Mouse (Mus musculus) left cerebral cortex, postnatal 10 days (tissue): ENCODE data around the gene Plcb4. TPM values are rescaled to one million over a fixed set of nuclear protein-coding genes. Genes with fewer than 3 reads are reported as not detected.
"Not testable (repeated sequence)": the region's sequence is repeated elsewhere in the genome, so short reads cannot be mapped to it uniquely, and the experiment has no call there.

ENCODE experiments used
- DNase-seq, 2 experiments: peaks; one replicate each; pipeline ENCODE4 v3.0.0; 2021 to 2022; ENCODE audit warnings: low spot score in 2 of 2, mixed read lengths in 1 of 2; ENCODE audit errors: extremely low spot score in 1 of 2
- intact Hi-C: fragments of 180-260 bp; cut with DNase I; formaldehyde crosslinking; loops from one replicate; pipeline ENCODE4 v1.15.1; 2025
- total RNA-seq, 2 experiments: library from RNA; stranded (reverse); gene quantifications; 2 replicates each; pipeline ENCODE4 v1.2.3; 2021

Gene Plcb4
- total RNA-seq, 2 experiments from 2014 or later, result 44.2 to 47.5 TPM

DNA sequence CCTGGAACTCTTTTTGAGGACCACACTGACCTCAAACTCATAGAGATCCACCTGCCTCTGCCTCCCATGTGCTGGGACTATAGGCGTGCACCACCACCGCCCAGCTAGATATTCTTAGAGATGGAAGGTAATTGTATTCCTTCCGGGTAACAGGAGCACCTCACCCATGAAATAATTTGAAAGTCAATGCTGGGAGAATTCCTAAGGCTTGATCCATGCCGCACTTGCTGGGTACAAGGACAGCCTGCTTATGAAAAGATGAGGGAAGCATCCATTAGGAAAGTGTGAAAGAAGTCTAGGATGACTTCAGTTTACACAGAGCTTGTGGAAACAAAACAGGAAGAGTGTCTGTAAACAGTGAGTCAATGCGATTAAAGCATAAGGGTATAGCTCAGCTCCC lies 232.9 kb downstream of the Plcb4 start:
- intact Hi-C loops, result no loop called here
- DNase-seq, result no peak

DNA sequence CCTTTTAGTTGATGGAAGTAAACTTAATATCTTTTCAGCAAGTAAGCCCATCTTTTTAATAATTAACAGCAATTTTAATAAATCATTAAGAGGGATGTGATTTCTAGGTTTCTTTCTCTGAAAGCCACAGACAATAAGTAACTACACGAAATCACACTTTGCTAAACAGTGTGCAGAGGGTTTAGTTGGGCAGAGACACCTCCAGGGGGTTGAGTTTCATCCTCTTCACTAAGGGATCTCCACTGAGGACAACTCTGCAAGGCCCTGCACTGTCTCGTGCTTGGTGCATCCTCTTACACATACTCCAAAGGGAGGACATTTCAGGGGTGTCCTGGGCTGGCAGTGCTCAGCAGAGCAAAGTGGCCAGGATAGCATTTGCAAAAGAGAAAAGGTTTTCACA lies 235.8 kb downstream of the Plcb4 start:
- intact Hi-C loops, result no loop called here
- no peak for DNase-seq

DNA sequence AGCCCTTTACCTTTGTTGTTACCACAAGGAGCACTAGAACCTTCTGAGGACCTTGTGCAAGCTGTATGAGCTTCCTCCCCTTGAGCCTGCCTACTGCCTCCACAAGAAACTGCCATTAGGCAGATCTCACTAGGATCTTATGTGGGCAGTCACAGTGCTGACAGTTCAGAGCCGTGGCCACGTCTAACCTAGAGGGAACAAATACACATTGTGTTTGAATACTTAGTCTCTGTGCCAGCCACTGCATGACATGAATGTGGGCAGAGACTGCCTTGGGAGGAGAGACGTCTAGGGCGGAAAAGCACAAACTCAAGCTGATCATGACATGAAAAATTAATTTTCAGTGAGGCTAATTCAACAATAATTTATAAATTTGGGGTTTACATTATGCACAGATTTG lies 239.2 kb downstream of the Plcb4 start:
- intact Hi-C loops, result no loop called here
- DNase-seq, result no peak

DNA sequence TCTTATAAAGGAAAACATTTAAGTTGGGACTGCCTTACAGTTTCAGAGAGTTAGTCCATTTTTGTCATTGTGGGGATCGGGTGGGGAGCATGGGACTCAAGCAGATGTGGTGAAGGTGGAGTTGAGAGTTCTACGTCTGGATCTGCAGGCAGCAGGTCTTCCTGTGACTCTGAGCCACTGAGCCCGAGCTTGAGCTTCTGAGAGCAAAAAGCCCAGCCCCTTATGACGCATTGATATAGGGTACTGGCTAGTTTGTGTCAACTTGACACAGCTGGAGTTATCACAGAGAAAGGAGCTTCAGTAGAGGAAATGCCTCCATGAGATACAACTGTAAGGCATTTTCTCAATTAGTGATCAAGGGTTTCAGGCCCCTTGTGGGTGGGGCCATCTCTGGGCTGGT lies 241.1 kb downstream of the Plcb4 start:
- DNase-seq, intact Hi-C loops: not testable (repeated sequence)

DNA sequence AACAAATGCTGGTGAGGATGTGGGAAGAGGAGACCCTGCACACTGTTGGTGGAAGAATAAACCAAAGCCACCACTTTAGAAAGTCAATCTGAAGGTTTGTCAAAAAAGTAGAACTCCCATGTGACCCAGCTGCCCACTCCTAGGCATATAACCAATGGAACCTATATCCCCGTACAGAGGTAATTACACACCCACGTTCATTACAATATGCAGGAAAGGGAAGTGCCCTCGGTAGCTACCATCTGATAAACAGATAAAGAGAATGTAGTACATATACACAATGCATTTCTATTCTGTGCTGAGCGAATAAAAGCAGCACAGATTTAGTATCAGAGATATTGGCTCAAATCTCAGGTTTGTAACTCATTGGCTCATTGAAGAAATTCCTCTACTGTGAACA lies 242.2 kb downstream of the Plcb4 start:
- intact Hi-C loops, result no loop called here
- DNase-seq, result no peak

DNA sequence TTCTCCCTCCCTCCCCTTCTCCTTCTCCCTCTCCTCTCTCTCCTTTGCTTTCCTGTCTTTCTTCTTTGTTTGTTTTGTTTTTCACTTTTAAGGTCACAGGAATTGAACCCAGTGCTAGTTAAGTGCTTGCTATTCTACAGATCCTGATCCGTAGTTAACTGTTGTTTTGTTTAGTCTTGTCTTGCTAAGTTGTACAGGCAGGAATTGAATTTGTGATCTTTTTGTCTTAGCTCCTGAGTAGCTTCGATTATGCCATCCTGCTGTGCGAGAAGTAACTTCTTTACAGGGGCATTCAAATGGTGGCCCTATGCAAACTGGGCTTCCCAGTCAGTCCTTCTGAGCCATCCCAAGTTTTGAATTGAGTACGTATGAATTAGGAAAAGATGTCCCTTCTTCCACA lies 245.5 kb downstream of the Plcb4 start:
- DNase-seq, result no peak
- intact Hi-C loops, result no loop called here

DNA sequence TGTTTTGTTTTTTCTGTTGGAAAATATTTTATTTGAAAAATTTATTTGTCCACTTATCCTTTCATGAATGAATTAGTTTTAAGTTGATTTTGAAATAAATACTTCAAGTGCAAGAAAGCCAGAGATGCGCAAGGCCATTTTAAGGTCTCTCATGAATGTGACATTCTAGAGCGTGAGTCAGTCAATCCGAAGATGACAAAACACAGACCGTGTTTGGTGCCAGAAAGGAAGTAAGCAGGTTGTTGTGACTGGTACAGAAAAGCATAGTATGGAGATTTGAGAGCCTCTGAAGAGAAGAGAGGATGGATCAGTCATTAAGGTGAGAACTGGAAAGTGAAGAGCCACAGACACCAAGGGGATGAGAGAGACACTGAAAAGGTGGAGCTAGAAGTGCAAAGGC lies 246.0 kb downstream of the Plcb4 start:
- intact Hi-C loops, result no loop called here
- no peak for DNase-seq

DNA sequence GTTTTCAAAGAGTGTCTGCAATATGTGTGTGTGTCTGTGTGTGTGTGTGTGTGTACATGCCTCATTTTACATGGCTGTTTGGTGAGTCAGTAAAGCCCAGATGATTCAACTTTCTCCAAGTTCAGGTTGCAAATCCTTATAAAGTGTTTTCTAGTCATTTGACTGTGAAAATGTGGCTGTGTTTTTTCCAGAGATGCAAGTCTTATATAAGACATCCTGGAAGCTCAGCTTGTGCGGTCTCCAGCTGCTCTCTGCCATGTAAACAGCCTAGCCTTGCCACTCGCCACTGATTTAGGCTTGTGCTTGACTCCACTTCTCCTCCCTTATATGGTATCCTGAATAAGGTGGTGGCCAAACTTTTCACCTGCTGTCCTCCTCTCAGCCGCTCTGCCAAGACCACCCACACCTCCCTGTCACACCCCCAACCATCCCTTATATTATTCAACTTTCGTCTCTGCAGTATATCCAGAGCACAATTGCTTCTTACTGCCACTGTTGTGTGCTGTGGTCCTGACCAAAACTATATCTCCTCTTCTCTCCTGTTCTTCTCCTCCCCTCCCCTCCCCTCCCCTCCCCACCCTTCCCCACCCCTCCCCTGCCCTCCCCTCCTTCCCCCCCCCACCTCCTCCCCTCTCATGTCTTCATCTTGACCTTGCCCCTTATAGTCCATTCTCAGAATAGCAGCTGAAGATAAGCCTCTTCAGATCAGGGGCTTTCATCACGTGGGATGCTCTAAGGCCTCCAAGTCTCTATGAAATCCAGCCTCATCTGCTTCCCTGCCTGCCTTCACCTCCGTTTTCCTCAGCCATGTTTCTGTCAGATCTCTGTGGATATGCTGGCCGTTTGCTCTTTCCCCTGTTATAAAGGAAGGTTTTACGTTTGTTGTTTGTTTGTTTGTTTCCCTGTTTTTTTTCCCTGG lies 255.8 kb downstream of the Plcb4 start:
- intact Hi-C loops, result loop anchor here (5.0 kb wide), 1 partner anchor 182 kb away; no protein-coding TSS in a partner anchor
- no peak for DNase-seq

DNA sequence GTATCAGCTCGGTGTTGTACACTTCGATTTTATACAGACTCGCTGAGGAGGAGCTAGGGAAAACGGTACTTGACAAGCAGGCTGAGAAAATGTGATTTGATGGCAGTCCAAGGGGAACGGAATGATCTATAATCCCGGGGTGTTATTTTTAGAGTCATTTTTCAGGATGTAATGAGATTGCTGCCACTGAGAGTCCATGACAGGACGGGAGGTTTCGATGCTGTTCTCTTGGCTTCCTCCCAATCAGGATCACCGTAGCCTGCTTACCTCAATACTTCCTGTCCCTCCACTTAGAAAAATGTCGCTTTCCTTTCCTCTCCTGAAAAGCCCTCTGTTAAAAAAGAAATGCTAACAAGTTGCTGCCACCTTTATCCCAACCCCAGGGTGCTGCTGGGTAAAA lies 257.1 kb downstream of the Plcb4 start:
- no peak for DNase-seq
- intact Hi-C loops, result loop anchor here (5.0 kb wide), 1 partner anchor 184 kb away; no protein-coding TSS in a partner anchor

DNA sequence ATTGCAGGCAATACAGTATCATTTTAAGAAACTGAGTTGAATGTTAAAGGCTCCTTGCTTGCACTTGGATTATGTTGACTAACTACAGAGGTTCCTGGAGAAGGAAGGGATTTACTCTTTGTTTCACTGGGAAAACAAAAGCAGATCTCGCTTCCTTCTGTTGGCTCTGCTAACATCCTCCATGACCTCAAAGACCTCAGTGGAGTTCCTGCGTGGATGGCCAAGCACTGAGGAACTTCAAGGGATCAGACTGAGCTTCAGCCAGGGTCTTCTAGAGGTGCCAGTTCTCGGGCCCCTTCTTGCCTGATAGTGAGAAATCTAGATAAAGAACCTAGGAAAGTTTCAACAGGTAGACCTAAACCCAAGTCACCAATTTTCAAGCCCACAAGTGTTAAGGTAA lies 258.2 kb downstream of the Plcb4 start:
- intact Hi-C loops, result loop anchor here (5.0 kb wide), 1 partner anchor 185 kb away; no protein-coding TSS in a partner anchor
- no peak for DNase-seq

DNA sequence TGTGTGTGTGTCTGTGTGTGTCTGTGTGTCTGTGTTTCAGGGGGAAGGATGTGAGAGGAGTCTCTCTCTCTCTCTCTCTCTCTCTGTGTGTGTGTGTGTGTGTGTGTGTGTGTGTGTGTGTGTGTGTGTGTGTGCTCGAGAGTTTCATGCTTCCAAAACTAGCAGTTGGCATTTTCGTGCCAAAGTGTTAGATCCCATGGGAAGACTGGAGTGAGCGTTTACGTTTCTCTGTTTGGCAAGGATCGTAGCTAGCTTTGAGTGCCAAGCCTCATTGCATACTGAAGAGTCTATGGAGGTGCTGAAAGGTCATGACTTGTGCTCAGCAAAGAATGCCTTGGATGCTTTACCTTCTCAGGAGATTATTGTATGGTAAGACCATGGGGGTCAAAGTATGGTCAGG lies 259.3 kb downstream of the Plcb4 start:
- DNase-seq, result no peak
- intact Hi-C loops, result loop anchor here (5.0 kb wide), 1 partner anchor 186 kb away; no protein-coding TSS in a partner anchor

DNA sequence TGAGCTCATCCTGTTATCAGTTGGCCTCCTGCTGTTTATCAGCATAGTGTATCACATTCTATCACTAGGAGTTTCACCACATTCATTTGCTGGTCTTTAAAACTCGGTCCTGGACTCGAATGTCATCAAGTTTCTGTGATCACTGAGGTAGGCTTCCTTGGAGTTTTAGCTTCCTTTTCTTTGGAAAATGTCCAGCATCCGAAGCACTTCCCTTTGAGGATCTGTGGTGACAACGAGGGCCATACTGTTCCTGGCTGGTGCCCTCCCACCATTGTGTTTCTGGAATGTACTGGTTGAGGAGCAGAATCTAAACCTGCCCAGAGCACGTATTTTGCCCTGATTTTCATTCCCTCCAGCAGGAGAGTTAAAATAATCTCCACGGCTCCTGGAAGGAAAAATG lies 260.8 kb downstream of the Plcb4 start:
- intact Hi-C loops, result loop anchor here (5.0 to 10.0 kb wide), 2 partner anchors 187 to 265 kb away; partner anchors contain the start of gene Plcb4
- no peak for DNase-seq

DNA sequence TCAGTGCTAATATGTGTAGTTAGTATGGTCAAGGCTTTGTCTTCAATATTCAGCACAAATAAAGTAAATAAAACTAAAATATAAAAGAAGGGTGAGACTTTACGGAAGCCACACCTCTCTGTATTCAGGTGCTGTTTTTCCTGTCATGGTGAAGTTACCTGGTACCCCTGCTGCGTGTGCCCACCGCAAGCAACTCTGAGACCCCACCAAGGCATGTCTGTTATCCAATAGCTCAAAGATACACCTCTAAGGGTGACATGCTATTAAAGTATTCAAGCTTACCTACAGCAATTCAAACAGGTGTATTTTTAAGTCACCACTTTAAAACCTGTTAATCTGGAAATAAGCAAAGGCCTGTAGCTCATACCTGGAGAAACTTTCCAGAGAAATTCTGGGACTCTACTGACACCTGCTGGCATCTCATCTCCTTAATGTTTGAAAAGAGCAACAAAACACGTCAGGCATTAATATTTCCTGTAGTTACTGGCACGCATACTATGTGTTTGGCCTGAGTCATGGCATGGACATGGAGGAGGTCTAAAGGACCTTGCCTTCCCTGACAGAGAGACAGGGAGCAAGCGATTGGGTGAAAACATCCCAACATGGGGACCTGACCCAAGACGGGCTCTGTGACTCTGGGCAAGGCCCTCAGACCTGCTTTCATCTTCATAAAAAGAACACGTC lies 268.0 kb downstream of the Plcb4 start:
- intact Hi-C loops, result loop anchor here (5.0 to 10.0 kb wide), 3 partner anchors 272 to 565 kb away; partner anchors contain the start of gene Plcb4
- peak; percentile 45 for DNase-seq

DNA sequence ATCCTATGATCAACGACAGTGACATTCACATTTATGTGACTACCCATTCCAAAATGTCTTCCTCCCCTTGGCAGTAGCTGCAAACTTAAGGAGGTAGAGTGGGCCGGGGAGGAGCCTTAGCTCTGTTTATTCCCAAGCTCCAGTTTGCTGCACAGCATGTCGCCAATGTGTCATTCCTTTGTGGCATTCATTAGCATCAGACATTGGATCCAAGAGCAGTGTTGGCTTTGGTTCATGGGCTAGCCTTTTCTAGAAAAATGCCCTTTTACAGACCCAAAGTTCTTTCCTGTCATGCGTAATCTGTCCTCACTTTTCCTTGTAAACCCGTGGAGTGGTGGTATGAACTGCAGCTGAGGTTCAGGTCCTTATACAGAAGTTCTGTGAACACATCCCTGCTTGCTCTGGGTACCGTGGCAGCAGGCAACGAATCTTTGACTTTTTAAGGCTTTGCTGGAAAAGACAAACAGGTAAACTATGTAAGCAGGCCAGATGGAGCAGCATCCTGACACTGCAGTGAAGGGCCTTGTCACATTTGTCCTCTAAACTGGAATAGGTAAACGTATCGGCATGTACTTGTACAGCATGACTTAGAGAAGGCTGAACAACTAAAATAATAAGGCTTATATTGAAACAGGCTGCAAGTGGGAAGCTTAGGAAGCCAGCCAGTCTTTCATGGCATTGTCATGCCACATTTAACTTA lies 270.4 kb downstream of the Plcb4 start:
- no peak for DNase-seq
- intact Hi-C loops, result loop anchor here (5.0 to 10.0 kb wide), 3 partner anchors 274 to 567 kb away; partner anchors contain the start of gene Plcb4

DNA sequence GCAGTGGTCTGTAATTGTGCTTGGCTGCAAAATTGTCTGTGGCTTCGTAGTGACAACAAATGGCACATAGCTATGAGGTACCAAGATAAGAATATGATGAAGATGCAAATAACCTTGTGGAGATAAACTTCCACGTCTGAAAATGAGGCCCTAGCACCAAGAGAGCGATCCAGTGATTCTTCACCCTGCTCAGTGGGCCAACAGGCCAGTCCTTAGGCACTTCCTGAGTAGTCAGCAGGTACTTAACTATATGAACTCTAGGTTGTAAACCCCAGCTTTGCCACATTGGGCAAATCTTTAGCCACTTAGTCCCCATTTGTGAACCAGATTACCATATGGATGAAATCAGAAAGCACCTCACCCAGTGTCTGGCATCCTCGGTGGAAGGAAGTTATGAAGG lies 271.9 kb downstream of the Plcb4 start:
- intact Hi-C loops, result loop anchor here (2.0 kb wide), 1 partner anchor 492 kb away; no protein-coding TSS in a partner anchor
- no peak for DNase-seq

DNA sequence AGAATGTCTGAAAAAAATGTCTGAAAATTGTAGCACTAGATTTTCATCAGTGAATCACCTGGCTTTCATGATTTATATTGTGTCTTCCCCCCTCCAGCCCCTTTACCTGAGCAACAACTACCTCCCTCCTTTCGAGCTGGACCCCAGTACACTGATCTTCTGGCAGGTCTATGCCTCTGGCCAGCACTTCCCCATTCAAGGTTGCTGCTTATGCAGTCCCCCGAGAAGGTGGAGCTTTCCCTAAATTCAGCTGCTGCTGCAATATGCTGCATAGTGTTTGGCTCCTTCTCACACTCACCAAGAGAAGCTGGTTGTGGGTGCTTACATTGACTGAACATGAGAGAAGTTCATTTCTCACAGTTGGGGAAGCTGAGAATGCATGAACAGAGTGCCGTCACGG lies 273.8 kb downstream of the Plcb4 start:
- DNase-seq, result no peak
- intact Hi-C loops, result no loop called here

DNA sequence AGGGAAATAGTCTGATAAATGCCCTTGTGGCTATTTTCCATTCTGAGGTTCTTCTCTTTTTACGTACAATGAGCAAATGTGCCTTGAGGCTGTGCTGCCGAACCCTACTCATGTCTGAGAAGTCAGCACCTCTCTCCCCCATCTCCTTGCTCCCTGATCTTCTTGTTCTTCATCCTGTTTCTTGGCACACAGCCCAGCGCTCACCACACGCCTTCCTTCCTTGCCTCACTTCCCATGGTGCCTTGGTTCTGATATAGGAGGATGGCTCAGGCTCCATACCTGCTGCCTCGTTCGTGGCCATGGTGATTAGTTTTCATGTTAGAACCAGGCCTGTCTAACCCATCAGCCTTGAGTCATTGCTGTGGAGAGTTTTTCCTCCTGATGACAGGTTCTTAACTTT lies 277.6 kb downstream of the Plcb4 start:
- intact Hi-C loops, result no loop called here

DNA sequence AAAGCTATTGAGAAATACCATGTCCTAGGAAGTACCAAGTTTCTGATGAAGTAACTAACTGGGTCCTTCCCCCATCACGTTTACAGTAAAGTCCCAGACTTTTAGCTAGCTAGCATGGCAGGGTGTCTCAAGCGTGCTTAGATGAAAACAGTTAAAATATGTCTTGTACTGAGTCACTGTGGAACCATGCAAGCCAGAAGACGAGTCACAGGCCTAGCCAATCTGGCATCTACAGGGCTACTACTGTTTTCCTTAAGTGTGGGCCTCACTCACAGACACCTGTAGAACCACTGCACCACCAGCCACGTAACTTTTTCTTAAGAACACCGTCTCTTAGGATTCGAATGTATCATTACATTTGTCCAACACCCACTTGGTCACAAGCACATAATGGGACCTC lies 278.8 kb downstream of the Plcb4 start:
- DNase-seq, result no peak
- intact Hi-C loops, result no loop called here

More for the DNA sequence above, 277.6 kb downstream of the Plcb4 start:
- no peak for DNase-seq

DNA sequence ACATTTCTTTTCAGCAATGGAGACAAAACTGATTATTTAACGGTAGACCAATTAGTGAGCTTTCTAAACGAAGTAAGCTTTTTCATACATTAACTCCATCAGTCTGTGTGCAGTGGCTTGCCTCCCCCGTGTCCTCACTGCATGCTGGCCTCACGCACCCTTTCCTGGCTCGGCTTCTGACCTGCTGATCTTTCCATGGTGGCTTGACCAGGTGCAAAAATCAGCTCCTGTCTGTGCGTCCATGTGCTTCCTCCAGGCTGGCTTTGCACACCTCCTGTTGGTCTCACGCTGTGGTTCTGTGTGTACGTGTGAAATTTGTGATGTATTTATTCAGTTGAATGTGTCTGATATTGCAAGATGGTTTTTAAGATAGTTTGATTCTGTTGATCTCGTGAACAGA lies 281.1 kb downstream of the Plcb4 start:
- intact Hi-C loops, result no loop called here
- DNase-seq, result no peak
